Mouse (Mus musculus) neural tube, embryonic 11.5 days (tissue): ENCODE data around the gene Magi3. TPM values are rescaled to one million over a fixed set of nuclear protein-coding genes. Genes with fewer than 3 reads are reported as not detected.

Experiments
- ATAC-seq: fragments of 200-750 bp; cut with Nextera tagmentation; 2 replicates; pipeline ENCODE4 v1.8.0; 2017; ENCODE audit warnings: moderate number of reproducible peaks, mild to moderate bottlenecking, moderate TSS enrichment, moderate library complexity; ENCODE audit not compliant: insufficient read depth, low FRiP score, low TSS enrichment
- DNase-seq: peaks from one replicate; pipeline ENCODE4 v3.0.0-alpha.2; 2015; ENCODE audit warnings: low spot score
- H3K27ac ChIP-seq: fragments of 300-500 bp; sonication (generic); 2 replicates; pipeline ENCODE4 v1.5.1; 2014; ENCODE audit warnings: low read depth, mild to moderate bottlenecking, low read length
- H3K27me3 ChIP-seq: fragments of 300-500 bp; sonication (generic); 2 replicates; pipeline ENCODE4 v1.6.1; 2014; ENCODE audit warnings: mild to moderate bottlenecking, low read length, mixed read lengths; ENCODE audit not compliant: control insufficient read depth, insufficient read depth
- H3K36me3 ChIP-seq: fragments of 300-500 bp; sonication (generic); 2 replicates; pipeline ENCODE4 v1.6.1; 2014; ENCODE audit warnings: mild to moderate bottlenecking, low read length, moderate library complexity, mixed read lengths; ENCODE audit not compliant: control insufficient read depth, insufficient read depth
- H3K4me1 ChIP-seq: fragments of 300-500 bp; sonication (generic); 2 replicates; pipeline ENCODE4 v1.6.1; 2014; ENCODE audit warnings: low read length, mixed read lengths; ENCODE audit not compliant: control insufficient read depth, insufficient read depth
- H3K4me2 ChIP-seq: fragments of 300-500 bp; sonication (generic); 2 replicates; pipeline ENCODE4 v1.6.1; 2014; ENCODE audit warnings: low read depth, mild to moderate bottlenecking, moderate library complexity
- H3K4me3 ChIP-seq: fragments of 300-500 bp; sonication (generic); 2 replicates; pipeline ENCODE4 v1.5.1; 2014; ENCODE audit warnings: low read depth, low read length
- H3K9ac ChIP-seq: fragments of 300-500 bp; sonication (generic); 2 replicates; pipeline ENCODE4 v1.6.1; 2014; ENCODE audit warnings: mild to moderate bottlenecking, low read length
- H3K9me3 ChIP-seq: fragments of 300-500 bp; sonication (generic); 2 replicates; pipeline ENCODE4 v1.6.1; 2016; ENCODE audit warnings: low read length; ENCODE audit not compliant: control insufficient read depth
- WGBS: fragments of 180-500 bp; shearing (Covaris S2); extraction: QIAGEN DNeasy Blood & Tissue Kit; methylation state at CpG from one replicate; pipeline ENCODE4 v1.1.7; 2014; 5-methylcytosine and 5-hydroxymethylcytosine counted together
- polyA plus RNA-seq: library from polyadenylated mRNA; unstranded; fragments of >200 nt; fragmentation: Nextera tagmentation; extraction: Ambion mirVana; gene quantifications from 2 replicates; pipeline ENCODE4 v1.2.1, GENCODE M21; 2014

Gene Magi3
- polyA plus RNA-seq, 1 experiment from 2014 or later, result 5.5 TPM

DNA sequence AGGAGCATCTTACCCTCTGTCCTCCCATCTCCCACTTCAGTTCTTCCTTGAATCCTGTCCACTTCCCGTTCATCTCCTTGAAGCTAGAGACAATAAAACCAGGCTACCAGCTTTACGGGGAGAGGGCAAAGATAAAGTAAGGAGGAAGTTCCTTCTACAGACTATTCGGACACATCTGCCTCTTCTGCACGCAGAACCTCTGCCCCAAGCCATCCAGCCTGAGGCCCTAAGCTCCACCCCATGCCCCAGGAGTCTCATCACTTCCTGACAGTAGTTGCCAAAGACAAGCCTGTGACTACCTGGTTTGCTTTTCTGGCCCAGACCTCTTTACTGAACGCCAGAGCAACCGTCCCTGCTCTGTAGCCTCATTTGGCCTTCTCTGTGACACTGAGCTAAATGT, 23.8 kb upstream of the Magi3 start:
- Histone ChIP-seq H3K4me3 (no peak overlapping the region), H3K4me2 (no peak overlapping the region), H3K4me1 (no peaks in the 10 kb centered on the region), H3K27me3 (no peaks in the 10 kb centered on the region), H3K9ac (no peak overlapping the region), H3K27ac (no peak overlapping the region), H3K9me3 (no peaks in the 10 kb centered on the region), H3K36me3 (no peaks in the 10 kb centered on the region)
- ATAC-seq, result no peak
- no peak for DNase-seq
- WGBS, result 77% methylated on average over 6 of the region's 6 CpGs

DNA sequence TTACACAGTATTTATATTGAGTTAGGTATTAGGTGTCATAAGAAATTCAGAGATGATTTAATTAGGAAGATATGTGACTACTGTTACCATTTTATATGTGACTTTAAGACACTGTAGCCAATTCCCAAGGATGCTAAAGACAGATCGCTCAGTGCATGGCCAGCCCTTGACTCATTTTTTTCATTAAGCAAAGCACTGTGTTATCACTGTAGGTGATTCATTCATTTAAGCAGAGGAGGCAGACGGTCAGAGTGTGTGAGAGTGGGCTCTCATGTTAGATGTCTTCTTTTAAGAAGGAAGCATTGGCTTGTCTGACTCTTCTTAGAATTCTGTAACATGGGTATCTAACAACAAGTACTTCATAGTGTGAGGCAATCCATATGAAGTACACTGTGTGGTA, 19.6 kb upstream of the Magi3 start:
- H3K27ac ChIP-seq, result no peak overlapping the region
- H3K9me3 ChIP-seq, result no peaks in the 10 kb centered on the region
- H3K27me3 ChIP-seq, result no peaks in the 10 kb centered on the region
- no peak overlapping the region for H3K4me3 ChIP-seq
- ATAC-seq, result no peak
- H3K4me2 ChIP-seq, result no peak overlapping the region
- WGBS, result 92% methylated on average over 2 of the region's 2 CpGs
- H3K4me1 ChIP-seq, result no peaks in the 10 kb centered on the region
- no peak overlapping the region for H3K9ac ChIP-seq
- no peaks in the 10 kb centered on the region for H3K36me3 ChIP-seq
- DNase-seq, result no peak

DNA sequence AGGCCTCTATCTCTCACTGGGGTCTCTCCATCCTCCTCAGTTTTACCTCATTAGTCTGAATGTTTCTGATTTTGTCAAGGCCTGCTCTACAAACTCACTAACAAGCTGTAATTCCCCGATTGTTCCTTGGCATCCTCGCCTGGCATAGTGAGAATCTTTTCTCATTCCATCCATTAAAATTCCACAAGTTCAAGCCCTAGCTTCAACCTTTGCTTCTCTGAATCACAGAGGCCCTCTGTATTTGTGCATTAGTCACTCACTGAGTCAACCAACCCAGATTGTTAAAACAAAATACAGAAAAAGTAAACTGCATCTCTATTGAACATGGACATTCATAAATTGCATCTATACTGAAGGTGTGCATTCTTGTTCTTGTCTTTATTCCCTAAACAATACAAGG, 19.2 kb upstream of the Magi3 start:
- no peak overlapping the region for H3K27ac ChIP-seq
- H3K9ac ChIP-seq, result no peak overlapping the region
- no peaks in the 10 kb centered on the region for H3K4me1 ChIP-seq
- H3K4me2 ChIP-seq, result no peak overlapping the region
- DNase-seq (no peak), ATAC-seq (no peak)
- no peak overlapping the region for H3K4me3 ChIP-seq
- no peaks in the 10 kb centered on the region for H3K9me3 ChIP-seq
- 85% methylated on average over 2 of the region's 2 CpGs for WGBS
- no peaks in the 10 kb centered on the region for H3K27me3 ChIP-seq
- H3K36me3 ChIP-seq, result no peaks in the 10 kb centered on the region

DNA sequence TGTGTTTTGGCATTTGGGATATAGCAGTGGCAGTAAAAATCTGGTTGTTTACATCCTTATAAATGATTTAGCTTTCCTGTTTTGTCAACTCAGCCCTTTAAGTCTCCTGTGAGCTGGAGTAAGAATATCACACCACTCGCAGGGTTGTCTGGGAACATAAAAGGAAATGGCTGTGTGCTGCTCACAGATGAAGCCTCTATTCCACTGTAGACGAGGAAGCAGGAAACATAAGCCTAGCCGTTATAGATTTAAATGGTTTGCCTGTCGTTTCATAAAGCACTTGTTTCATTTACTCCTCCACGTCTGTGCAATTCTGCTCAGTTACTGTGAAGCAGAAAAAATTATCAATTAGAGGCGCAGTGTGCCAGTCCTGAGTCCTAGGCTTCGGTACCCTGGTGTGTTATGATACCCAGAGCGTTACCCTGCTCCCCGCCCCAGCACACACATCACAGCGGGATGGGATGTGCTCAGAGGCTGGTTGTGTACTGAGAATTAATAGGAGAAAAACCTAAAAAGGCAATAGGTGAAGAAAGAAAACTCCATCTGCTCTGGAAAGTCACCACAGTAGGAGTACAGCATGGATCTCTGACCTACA, 17.8 kb upstream of the Magi3 start:
- no peak overlapping the region for H3K9ac ChIP-seq
- WGBS, result 58% methylated on average over 10 of the region's 10 CpGs
- no peaks in the 10 kb centered on the region for H3K27me3 ChIP-seq
- DNase-seq, result no peak
- no peaks in the 10 kb centered on the region for H3K36me3 ChIP-seq
- ATAC-seq, result no peak
- H3K4me1 ChIP-seq, result no peaks in the 10 kb centered on the region
- H3K9me3 ChIP-seq, result no peaks in the 10 kb centered on the region
- H3K27ac ChIP-seq, result no peak overlapping the region
- H3K4me2 ChIP-seq, result no peak overlapping the region
- no peak overlapping the region for H3K4me3 ChIP-seq

DNA sequence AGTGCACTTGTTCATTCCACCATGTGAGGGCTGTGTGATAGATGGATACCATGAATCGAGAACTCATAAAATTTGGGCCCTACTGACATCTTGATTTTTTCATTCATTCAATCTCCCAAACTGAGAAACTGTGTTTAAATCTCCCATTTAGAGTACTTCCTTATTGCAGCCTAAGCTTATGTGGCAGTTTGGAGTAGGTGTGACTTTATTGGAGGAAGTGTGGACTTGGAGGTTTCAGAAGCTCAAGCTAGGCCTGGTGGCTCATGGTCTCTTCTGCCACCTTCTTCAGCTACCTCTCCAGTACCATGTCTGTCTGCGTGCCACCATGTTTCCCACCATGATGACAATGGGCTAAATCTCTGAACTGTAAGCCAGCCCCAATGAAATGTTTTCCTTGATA, 15.9 kb upstream of the Magi3 start:
- Histone ChIP-seq H3K4me2 (no peak overlapping the region), H3K27me3 (no peaks in the 10 kb centered on the region), H3K9me3 (no peaks in the 10 kb centered on the region), H3K9ac (no peak overlapping the region), H3K4me3 (no peak overlapping the region), H3K4me1 (no peaks in the 10 kb centered on the region), H3K27ac (no peak overlapping the region), H3K36me3 (no peaks in the 10 kb centered on the region)
- ATAC-seq (no peak), DNase-seq (no peak)
- 97% methylated on average over 2 of the region's 2 CpGs for WGBS

DNA sequence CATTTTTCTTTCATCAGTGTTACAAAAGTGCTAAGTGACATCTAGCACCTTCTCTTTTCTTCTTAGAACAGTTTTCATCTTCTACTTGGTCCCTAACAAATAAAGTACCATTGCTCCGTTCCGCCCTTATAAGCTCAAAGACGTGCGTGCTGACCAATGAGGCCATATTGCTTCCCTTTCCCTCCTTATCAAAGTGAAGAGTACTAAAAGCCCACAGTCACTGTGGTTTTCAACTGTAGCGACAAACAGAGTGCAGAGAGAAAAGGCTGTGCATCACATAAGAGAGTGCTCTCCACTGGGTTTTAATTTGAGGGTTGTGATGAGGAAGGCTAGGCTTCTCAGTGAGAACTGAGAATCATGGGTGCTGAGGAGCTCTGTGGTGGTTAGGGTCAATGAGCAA, 14.9 kb upstream of the Magi3 start:
- no peak overlapping the region for H3K4me2 ChIP-seq
- no peaks in the 10 kb centered on the region for H3K27me3 ChIP-seq
- H3K4me3 ChIP-seq, result no peak overlapping the region
- no peaks in the 10 kb centered on the region for H3K9me3 ChIP-seq
- H3K36me3 ChIP-seq, result no peaks in the 10 kb centered on the region
- no peaks in the 10 kb centered on the region for H3K4me1 ChIP-seq
- no peak overlapping the region for H3K27ac ChIP-seq
- ATAC-seq, result no peak
- no peak overlapping the region for H3K9ac ChIP-seq
- DNase-seq, result no peak
- WGBS, result 90% methylated on average over 5 of the region's 5 CpGs

DNA sequence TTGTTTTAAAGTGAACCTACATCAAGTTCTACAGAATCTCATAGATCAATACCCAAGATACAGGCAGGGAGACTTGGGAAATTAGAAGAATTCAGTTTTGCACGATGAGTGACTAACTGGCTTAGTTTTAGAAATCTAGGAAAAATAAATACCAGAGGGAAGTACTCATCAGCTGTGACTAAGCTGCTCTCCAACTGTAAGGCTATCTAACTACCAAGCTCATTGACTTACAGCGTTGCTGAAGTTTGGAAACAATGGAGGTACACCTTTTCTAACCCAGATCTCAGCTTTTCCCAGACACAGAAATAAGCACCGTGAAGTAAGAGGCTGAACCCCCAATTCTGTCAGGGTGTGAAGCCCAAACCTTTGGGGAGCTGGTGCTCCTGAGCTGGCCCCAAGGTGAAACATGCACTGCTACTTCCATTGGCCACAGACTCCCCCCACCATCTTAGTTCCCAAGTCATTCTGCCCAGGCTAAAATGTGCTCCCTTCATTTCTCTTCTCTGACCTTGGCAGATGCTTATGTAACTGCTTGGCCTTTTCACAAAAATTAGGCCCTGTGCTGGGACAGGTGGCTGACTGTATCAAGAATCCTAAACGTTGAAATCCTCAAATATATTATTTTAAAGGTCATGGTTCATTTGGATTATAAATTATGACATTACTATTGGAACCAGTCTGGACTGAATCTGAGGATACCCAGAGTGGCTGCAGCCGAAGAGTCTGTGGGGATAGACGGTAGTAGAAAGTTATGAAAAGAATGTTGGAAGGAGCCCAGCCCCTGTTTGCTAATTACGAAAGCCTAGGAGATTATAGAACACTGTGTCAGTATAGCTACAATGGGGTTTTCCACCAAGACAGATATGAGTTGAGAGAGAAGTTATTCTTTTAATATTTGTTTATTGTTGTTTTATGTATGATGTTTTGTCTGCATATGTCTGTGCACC, 13.5 kb upstream of the Magi3 start:
- no peak for ATAC-seq
- Histone ChIP-seq H3K27ac (no peak overlapping the region), H3K9ac (no peak overlapping the region), H3K27me3 (no peaks in the 10 kb centered on the region), H3K36me3 (no peaks in the 10 kb centered on the region), H3K9me3 (no peaks in the 10 kb centered on the region), H3K4me3 (no peak overlapping the region), H3K4me2 (no peak overlapping the region), H3K4me1 (no peaks in the 10 kb centered on the region)
- no peak for DNase-seq
- 81% methylated on average over 7 of the region's 7 CpGs for WGBS

DNA sequence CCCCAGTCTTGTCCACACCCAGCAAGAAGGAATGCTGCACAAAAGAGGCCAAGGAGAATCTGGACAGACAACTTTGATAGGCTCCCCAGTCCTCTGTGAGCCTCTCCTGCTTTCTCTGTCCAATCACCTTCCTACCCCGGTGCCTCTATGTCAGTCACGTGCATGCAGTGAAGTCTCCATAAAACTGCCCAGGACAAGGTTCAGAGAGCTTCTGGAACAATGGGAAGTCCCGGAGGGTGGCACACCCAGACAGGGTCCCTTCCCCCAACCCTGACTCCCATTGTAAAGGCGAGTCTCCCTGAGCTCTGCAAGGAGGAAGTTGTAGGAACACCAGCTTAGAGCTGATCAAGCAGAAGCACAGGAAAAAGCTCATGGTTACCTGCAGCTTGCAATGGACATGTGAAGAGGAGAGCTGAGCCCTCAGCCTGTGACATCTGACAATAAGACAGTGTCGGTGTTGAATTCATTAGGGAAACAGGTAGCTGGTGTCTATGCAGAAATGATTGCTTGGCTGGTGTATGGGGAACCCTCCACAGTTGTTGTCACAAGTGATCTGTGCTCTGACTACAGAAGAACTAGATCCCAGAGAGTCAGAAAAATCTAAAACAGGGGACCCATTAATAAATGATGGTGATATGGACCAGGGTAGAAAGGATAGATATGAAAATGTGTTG, 7.4 kb upstream of the Magi3 start:
- Histone ChIP-seq H3K36me3 (no peaks in the 10 kb centered on the region), H3K9ac (no peak overlapping the region), H3K27me3 (no peaks in the 10 kb centered on the region), H3K9me3 (no peaks in the 10 kb centered on the region), H3K4me3 (no peak overlapping the region), H3K4me1 (no peaks in the 10 kb centered on the region), H3K4me2 (no peak overlapping the region), H3K27ac (no peak overlapping the region)
- WGBS, result 20% methylated on average over 5 of the region's 5 CpGs
- ATAC-seq, result no peak
- no peak for DNase-seq
